Mouse (Mus musculus) forebrain, embryonic 12.5 days (tissue): ENCODE measurements around the gene Arntl. TPM values are rescaled to one million over a fixed set of nuclear protein-coding genes. Genes with fewer than 3 reads are reported as not detected.

Source experiments
- ATAC-seq: fragments of 200-750 bp; cut with Nextera tagmentation; 2 replicates; pipeline ENCODE4 v1.8.0; 2017; ENCODE audit warnings: moderate TSS enrichment; ENCODE audit not compliant: low FRiP score
- H3K27ac ChIP-seq: fragments of 300-500 bp; sonication (generic); 2 replicates; pipeline ENCODE4 v1.5.1; 2016; ENCODE audit warnings: mild to moderate bottlenecking
- H3K27me3 ChIP-seq: fragments of 300-500 bp; sonication (generic); 2 replicates; pipeline ENCODE4 v1.6.1; 2016; ENCODE audit warnings: mild to moderate bottlenecking
- H3K36me3 ChIP-seq: fragments of 300-500 bp; sonication (generic); replicated peaks from 2 replicates; pipeline ENCODE4 v1.6.1; 2016; ENCODE audit warnings: mild to moderate bottlenecking
- H3K4me1 ChIP-seq: fragments of 300-500 bp; sonication (generic); 2 replicates; pipeline ENCODE4 v1.6.1; 2016
- H3K4me2 ChIP-seq: fragments of 300-500 bp; sonication (generic); 2 replicates; pipeline ENCODE4 v1.6.1; 2016; ENCODE audit warnings: mild to moderate bottlenecking, moderate library complexity
- H3K4me3 ChIP-seq: fragments of 300-500 bp; sonication (generic); replicated peaks from 2 replicates; pipeline ENCODE4 v1.5.1; 2016; ENCODE audit warnings: mild to moderate bottlenecking
- H3K9ac ChIP-seq: fragments of 300-500 bp; sonication (generic); 2 replicates; pipeline ENCODE4 v1.6.1; 2016; ENCODE audit warnings: mild to moderate bottlenecking
- H3K9me3 ChIP-seq: fragments of 300-500 bp; sonication (generic); 2 replicates; pipeline ENCODE4 v1.6.1; 2016
- WGBS: fragments of 180-500 bp; shearing (Covaris S2); methylation state at CpG from one replicate; pipeline ENCODE4 v1.1.7; 2016; 5-methylcytosine and 5-hydroxymethylcytosine counted together
- polyA plus RNA-seq: library from polyadenylated mRNA; unstranded; fragments of >200 nt; fragmentation: Nextera tagmentation; extraction: Ambion mirVana; gene quantifications from 2 replicates; pipeline ENCODE4 v1.2.1, GENCODE M21; 2016

The Arntl gene
- polyA plus RNA-seq, 1 experiment from 2014 or later = 9.9 TPM

DNA sequence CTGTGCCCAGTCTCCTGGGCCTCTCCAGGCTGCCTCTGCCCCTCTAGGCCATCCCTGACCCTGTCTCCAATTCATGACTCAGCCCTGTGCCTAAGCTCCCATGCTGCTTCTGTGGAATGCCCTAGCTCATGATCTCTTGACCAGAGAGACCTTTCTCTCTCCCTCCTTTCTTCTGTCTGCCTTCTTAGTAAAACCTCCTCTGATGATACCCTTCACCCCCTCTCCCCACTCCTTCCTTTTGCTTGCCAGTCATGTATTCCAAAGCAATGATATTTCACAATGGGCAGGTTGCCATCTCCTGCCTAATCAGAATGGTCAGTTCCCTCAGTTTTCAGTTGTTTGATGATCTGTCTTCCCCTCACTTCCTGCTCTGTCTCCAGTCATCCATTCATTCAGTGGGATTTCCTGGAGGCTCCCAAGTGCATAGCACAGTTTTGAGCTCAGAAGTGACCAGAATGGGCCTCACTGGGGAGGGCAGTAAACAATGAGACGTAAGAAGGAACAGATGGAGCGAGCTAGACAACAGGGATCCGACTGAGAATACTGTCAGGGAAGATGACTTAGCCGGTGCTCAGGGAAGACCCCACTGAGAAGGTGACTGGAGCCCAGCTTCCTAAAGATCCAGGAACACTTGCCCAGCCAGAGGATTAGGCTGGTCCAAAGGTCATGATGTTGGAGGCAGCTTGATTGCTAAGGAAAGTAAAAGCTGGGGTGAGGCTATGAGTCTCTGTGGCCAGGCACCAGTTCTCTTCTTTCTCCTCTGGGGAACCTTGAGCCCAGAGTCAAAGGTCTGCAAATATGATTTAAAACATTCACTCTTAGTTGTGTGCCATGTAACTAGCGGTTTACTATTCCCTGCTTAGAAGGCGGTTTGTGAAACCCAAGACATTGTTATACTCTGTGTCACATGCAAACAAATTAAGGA is 7.2 kb downstream of the Arntl start:
- no peaks in the 10 kb centered on the region for H3K36me3 ChIP-seq
- H3K4me3 ChIP-seq = no peak overlapping the region
- no peak overlapping the region for H3K4me2 ChIP-seq
- H3K27ac ChIP-seq = no peak overlapping the region
- peaks cover 15% of the 10 kb centered on the region; the same call in 1 of the 2 replicates for H3K4me1 ChIP-seq
- H3K9me3 ChIP-seq = no peaks in the 10 kb centered on the region
- H3K9ac ChIP-seq = no peak overlapping the region
- 49% methylated on average over 6 of the region's 6 CpGs for WGBS
- no peak for ATAC-seq
- H3K27me3 ChIP-seq = peaks cover 23% of the 10 kb centered on the region

DNA sequence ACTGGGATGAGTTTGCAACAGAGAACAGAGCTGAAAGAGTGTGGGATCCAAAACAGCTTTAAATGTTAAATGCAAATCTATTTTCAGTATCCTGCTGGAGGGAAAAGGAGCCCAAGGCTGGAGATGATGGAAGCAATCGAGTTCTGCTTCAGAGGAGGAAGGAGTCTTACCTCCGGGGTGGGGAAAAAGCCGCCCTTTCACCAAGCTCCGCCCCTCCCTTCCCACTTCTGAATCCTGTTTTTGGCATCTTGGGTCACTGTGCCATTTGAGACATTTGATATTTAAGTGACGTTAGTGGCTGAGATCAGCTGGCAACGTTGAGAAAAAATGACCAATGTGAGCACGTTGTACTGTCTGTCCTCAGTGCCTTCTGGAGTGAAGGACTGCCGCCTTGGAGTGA is 8.9 kb downstream of the Arntl start:
- Histone ChIP-seq H3K36me3 (no peaks in the 10 kb centered on the region), H3K4me1 (peaks cover 15% of the 10 kb centered on the region; the same call in 1 of the 2 replicates), H3K4me3 (no peak overlapping the region), H3K27me3 (peaks cover 6% of the 10 kb centered on the region), H3K4me2 (no peak overlapping the region), H3K27ac (no peak overlapping the region), H3K9me3 (no peaks in the 10 kb centered on the region), H3K9ac (no peak overlapping the region)
- 68% methylated on average over 8 of the region's 8 CpGs for WGBS
- ATAC-seq = no peak

DNA sequence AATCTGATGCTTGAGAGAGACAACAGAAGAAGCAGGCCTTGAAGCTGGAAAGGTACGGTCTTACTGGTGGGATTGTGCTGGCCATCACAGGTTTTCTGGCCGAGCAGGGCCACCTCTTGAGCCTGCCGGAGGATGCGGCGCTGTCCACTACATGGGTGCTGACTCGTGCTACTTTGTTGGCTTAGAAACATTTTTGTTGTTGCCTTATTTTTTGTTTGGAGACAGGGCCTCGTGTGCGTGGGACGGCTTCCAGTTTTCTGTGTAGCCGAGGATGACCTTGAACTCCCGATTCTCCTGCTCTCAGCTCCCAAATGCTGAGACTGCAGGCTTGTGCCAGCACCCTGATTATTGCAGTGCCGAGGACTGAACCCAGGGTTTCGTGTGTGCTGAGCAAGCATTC is 12.2 kb downstream of the Arntl start:
- peaks cover 13% of the 10 kb centered on the region; the same call in 1 of the 2 replicates for H3K4me1 ChIP-seq
- H3K27ac ChIP-seq = no peak overlapping the region
- WGBS = 78% methylated on average over 13 of the region's 13 CpGs
- no peak for ATAC-seq
- H3K36me3 ChIP-seq = no peaks in the 10 kb centered on the region
- H3K9me3 ChIP-seq = no peaks in the 10 kb centered on the region
- H3K27me3 ChIP-seq = no peaks in the 10 kb centered on the region
- no peak overlapping the region for H3K9ac ChIP-seq
- H3K4me2 ChIP-seq = no peak overlapping the region
- H3K4me3 ChIP-seq = no peak overlapping the region

DNA sequence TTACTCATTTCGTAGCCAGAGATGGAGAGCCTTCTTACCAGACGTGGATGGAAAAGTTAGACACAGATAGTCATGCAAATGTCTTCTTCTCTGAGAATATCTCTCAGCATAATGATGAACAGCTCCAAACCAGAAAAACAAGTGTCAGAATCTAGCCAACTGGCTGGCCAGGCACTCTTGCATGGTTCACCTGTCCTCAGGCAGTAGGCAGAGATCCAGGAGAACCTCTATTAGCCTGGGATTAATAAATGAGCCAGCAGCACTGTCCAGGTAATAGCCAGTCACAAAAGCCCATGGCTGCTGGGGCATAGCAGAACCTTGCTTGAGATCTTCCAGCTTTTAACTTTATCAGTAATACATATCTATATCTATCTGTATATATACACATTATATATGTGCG is 12.6 kb downstream of the Arntl start:
- H3K4me2 ChIP-seq = no peak overlapping the region
- no peaks in the 10 kb centered on the region for H3K9me3 ChIP-seq
- WGBS = 83% methylated on average over 3 of the region's 3 CpGs
- no peak overlapping the region for H3K27ac ChIP-seq
- H3K4me1 ChIP-seq = peaks cover 9% of the 10 kb centered on the region; the same call in 1 of the 2 replicates
- H3K4me3 ChIP-seq = no peak overlapping the region
- H3K27me3 ChIP-seq = no peaks in the 10 kb centered on the region
- ATAC-seq = no peak
- no peaks in the 10 kb centered on the region for H3K36me3 ChIP-seq
- no peak overlapping the region for H3K9ac ChIP-seq

DNA sequence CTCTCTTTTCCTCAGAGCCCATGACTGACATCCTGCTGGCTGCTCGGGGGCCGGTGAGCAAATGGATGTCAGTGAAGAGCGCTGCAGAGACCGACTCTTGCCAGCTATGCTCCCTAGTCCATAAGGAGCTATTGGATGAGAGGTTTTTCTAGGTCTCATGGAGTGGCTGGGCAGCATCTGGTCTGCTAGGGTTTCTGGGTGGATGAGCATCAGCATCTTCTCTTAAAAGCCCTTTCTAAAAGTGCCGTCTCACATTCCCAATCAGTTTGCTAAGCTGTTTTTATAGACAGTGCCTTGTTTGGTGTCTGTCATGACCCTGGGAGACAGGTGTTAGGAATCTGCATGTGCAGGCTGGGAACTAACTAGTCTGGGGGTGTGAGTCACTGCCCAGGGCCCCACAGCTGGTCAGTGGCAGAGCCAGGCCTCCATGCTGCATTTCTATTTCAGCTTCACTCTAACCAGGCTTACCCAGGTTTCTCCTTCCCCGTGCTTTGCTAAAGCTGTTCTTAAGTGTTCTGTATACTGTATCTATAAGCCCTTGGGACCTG is 13.5 kb downstream of the Arntl start:
- 74% methylated on average over 6 of the region's 6 CpGs for WGBS
- Histone ChIP-seq H3K4me1 (no peaks in the 10 kb centered on the region), H3K9ac (no peak overlapping the region), H3K4me2 (no peak overlapping the region), H3K4me3 (no peak overlapping the region), H3K36me3 (no peaks in the 10 kb centered on the region), H3K9me3 (no peaks in the 10 kb centered on the region), H3K27me3 (no peaks in the 10 kb centered on the region), H3K27ac (no peak overlapping the region)
- no peak for ATAC-seq

DNA sequence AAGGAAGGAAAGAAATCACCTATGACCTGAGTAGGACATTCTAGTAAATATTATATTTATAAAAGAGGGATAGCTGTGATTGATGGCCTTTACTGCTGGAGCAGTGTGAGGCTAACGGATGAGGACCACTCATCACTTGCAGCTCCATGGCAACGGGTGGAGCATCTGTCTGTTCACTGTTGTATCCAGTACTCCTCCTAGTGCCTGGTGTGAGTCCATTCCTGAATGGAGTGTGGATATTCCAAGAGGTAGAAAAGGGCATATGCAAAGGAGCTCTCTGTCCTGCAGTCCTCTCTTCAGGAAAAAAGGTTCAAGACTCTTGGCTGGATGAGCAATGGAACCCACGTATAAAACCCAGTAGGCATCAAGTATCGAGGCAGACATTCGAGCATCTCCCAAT is 15.6 kb downstream of the Arntl start:
- H3K27me3 ChIP-seq = no peaks in the 10 kb centered on the region
- H3K36me3 ChIP-seq = no peaks in the 10 kb centered on the region
- H3K9ac ChIP-seq = no peak overlapping the region
- ATAC-seq = no peak
- no peak overlapping the region for H3K4me3 ChIP-seq
- no peak overlapping the region for H3K27ac ChIP-seq
- no peaks in the 10 kb centered on the region for H3K4me1 ChIP-seq
- no peaks in the 10 kb centered on the region for H3K9me3 ChIP-seq
- no peak overlapping the region for H3K4me2 ChIP-seq
- WGBS = 82% methylated on average over 5 of the region's 5 CpGs

DNA sequence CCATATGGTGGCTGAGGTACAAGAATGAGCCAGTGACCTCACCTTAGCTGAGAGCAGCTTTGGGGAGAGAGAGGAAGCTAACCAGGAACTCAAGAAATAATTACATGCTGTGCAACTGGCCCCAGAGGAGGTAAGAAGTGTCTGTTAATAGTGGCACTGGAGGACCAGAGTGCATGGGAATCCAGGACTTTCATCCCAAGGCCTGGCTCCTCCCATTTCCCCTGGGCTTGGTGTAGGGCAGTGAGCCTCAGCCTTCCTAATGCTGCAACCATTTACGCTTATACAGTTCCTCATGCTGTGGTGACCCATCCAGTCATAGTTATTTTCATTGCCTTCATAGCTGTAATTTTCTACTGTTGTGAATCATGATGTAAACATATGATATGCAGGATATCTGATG is 17.4 kb downstream of the Arntl start:
- no peaks in the 10 kb centered on the region for H3K9me3 ChIP-seq
- H3K27me3 ChIP-seq = no peaks in the 10 kb centered on the region
- no peak overlapping the region for H3K9ac ChIP-seq
- no peak overlapping the region for H3K4me3 ChIP-seq
- no peak for ATAC-seq
- no peaks in the 10 kb centered on the region for H3K4me1 ChIP-seq
- 85% methylated on average over 1 of the region's 1 CpGs for WGBS
- no peaks in the 10 kb centered on the region for H3K36me3 ChIP-seq
- H3K27ac ChIP-seq = no peak overlapping the region
- H3K4me2 ChIP-seq = no peak overlapping the region

DNA sequence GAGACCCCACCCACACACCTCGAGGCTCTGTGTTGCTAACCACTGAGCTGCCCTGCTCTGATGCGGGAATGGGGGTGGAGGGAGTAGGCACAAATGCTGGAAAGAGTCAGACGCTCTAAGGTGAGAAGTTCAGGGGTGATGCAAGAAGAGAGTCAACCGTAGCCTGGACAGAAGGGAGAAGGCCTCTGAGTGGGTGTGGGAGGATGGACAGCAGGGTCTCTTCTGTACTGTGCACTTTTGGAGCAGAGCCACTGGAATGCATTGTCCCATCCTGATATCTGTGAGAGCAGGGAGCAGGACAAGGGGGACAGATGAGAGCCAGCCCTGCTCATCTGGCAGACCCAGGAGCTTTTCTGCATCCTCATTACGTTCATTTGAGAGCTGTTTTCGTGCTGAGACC is 21.2 kb downstream of the Arntl start:
- H3K27ac ChIP-seq = no peak overlapping the region
- no peak overlapping the region for H3K4me2 ChIP-seq
- WGBS = 81% methylated on average over 6 of the region's 6 CpGs
- no peaks in the 10 kb centered on the region for H3K9me3 ChIP-seq
- H3K36me3 ChIP-seq = no peaks in the 10 kb centered on the region
- no peaks in the 10 kb centered on the region for H3K27me3 ChIP-seq
- H3K9ac ChIP-seq = no peak overlapping the region
- no peaks in the 10 kb centered on the region for H3K4me1 ChIP-seq
- ATAC-seq = no peak
- no peak overlapping the region for H3K4me3 ChIP-seq

DNA sequence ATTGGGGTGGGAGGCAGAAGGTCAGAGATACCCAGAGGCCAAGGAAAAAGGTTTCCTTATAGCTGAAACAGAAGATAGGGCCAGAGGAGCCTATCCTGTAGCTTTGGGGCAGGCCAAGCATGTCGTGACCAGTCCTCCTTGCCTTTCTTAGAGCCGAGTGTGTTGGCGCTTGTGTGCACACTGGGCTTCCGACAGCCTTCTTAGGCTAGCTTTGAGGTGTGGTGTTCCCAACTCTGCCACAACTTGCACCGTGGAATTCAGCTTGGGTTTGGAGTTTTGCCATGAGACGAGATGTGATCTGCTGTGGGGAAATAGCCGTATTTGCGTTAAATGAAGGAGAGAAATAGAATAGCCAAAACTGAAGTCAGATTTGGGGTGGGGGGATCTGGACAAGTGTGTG is 28.9 kb downstream of the Arntl start:
- no peak overlapping the region for H3K9ac ChIP-seq
- H3K27ac ChIP-seq = no peak overlapping the region
- H3K4me2 ChIP-seq = no peak overlapping the region
- H3K4me3 ChIP-seq = no peak overlapping the region
- ATAC-seq = no peak
- no peaks in the 10 kb centered on the region for H3K27me3 ChIP-seq
- no peaks in the 10 kb centered on the region for H3K36me3 ChIP-seq
- H3K4me1 ChIP-seq = no peaks in the 10 kb centered on the region
- H3K9me3 ChIP-seq = no peaks in the 10 kb centered on the region
- WGBS = 92% methylated on average over 8 of the region's 8 CpGs

DNA sequence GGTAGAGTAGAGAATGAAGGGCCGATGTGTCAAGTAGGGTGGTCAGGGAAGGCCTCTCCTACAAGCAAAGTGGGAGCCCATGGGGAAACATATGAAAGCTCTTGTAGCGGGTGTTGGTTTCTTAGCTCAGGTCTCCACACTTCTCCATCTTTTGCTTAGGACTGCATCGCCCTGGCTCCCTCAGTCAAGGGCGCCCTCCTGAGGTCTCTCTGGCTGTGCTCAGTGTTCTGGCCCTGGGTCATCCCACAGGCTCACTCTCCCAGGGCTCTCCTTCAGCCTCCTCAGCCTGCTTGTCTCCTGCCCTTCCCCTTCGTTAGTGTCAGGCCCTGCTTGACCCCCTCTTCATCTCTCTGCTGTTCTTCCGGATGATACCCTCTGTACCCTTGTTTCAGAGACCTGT is 31.1 kb downstream of the Arntl start:
- no peak overlapping the region for H3K27ac ChIP-seq
- no peak for ATAC-seq
- H3K4me3 ChIP-seq = no peak overlapping the region
- H3K27me3 ChIP-seq = no peaks in the 10 kb centered on the region
- no peaks in the 10 kb centered on the region for H3K36me3 ChIP-seq
- H3K4me1 ChIP-seq = no peaks in the 10 kb centered on the region
- no peak overlapping the region for H3K4me2 ChIP-seq
- WGBS = 76% methylated on average over 6 of the region's 6 CpGs
- no peak overlapping the region for H3K9ac ChIP-seq
- H3K9me3 ChIP-seq = no peaks in the 10 kb centered on the region

DNA sequence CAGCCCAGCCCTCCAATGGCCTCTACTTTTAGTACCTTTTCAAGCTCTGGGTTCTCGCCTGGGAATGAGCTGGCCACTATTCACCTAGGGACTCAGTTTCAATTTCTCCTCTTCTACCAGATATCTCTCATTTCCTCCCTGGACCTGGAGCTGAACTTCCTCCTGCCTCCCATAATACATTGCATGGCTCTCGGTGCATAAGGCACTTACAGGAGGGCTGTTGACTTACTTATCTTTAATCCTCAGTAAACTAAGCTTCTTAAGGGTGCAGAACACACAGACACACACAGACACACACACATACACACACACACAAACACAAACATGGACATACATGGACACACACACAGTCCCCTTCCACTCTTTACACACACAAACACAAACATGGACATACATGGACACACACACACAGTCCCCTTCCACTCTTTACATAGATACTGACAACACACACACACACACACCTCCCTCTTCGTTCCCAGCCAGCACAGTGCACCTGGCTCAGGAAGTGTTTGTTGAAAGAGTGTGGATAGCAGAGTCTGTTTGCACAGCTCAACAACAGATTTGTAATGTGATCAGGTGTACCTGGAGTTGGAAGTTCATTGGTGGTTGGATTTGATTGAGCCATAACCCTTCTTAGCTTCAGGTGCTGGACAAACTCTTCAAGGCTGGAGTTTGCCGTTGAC is 32.3 kb downstream of the Arntl start:
- Histone ChIP-seq H3K36me3 (no peaks in the 10 kb centered on the region), H3K4me3 (no peak overlapping the region), H3K9ac (no peak overlapping the region), H3K4me2 (no peak overlapping the region), H3K9me3 (no peaks in the 10 kb centered on the region), H3K27ac (no peak overlapping the region), H3K4me1 (no peaks in the 10 kb centered on the region), H3K27me3 (no peaks in the 10 kb centered on the region)
- no peak for ATAC-seq
- WGBS = 87% methylated on average over 4 of the region's 4 CpGs

DNA sequence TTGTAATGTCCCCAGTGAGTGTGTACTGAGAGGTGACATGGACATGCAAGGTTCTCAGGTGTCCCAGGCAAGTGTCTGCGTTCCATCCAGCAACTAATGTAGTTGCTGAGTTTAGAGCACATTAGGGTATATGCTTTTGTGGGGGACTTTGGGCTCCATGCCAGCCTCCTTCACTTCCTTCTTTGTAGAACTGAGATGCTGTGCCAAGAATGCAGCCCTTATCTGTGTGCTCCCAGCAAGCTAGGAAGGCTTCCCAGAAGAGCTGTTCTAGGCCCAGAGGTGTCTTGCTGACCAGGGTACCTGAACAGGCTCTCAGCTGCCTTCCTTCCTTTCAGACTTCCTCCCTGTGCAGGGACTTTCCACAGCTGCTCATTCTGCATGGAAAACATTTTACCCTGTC is 33.2 kb downstream of the Arntl start:
- no peak overlapping the region for H3K9ac ChIP-seq
- no peaks in the 10 kb centered on the region for H3K36me3 ChIP-seq
- H3K4me1 ChIP-seq = no peaks in the 10 kb centered on the region
- no peak overlapping the region for H3K4me2 ChIP-seq
- H3K4me3 ChIP-seq = no peak overlapping the region
- no peaks in the 10 kb centered on the region for H3K27me3 ChIP-seq
- ATAC-seq = no peak
- WGBS = 79% methylated on average over 1 of the region's 1 CpGs
- H3K27ac ChIP-seq = no peak overlapping the region
- H3K9me3 ChIP-seq = no peaks in the 10 kb centered on the region
